Mouse (Mus musculus) thymus, postnatal 14 days (tissue): ENCODE measurements at regions not wholly inside any gene's neighbourhood (a gene's known extent, or its start where the extent isn't known, plus 50 kb on each side); places are given as distances from the start of the nearest gene placed in this dataset.

Experiments
- DNase-seq: peaks from one replicate; pipeline ENCODE4 v3.0.0; 2021

- DNase-seq, result no peak
Observed at GRCm38 (mm10) chr17:88174242-88174679, 109.2 kb upstream of the Fbxo11 start.

GRCm38 (mm10) chr17:88175951-88176623 lies 111.0 kb upstream of the Fbxo11 start:
- DNase-seq, result no peak

DNA sequence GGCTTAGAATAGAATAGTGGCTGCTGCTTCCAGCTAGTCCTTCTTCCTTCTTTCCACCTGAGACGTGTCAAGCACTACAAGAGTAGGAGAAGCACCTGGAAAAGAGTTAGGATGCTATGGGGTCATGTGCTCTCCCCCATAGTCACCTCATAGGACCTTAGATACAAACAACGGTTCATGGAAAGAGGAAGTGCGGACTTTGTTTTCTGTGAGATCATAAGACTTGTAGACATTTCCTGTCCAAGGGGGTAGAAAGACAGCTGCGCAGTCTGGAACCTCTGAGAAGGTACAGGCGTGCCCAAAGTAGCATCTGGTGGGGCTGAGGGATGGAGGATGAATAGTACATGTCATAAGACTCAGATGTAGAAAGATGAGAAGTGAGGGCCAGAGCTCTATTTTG lies 125.6 kb upstream of the Fbxo11 start:
- peak; percentile 27 for DNase-seq

DNA sequence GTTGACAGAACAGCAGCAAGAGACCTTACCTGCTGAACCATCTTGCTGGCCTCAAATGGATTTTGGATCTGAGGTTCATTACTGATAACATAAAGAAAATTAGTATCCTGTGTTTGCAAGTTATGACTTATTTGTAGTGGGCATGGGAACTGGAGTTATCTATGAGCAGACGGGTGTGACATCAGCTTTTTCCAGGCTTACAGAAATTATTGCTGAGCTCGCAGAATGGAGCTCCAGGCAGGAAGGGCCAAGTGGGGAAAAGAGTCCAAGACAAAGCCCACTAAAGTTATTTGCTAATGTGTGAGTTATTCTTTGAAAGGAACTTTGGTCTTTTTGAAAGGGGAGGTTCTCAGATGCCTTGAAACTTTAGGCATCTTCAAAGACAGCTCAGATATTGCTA lies 126.4 kb upstream of the Fbxo11 start:
- no peak for DNase-seq

DNA sequence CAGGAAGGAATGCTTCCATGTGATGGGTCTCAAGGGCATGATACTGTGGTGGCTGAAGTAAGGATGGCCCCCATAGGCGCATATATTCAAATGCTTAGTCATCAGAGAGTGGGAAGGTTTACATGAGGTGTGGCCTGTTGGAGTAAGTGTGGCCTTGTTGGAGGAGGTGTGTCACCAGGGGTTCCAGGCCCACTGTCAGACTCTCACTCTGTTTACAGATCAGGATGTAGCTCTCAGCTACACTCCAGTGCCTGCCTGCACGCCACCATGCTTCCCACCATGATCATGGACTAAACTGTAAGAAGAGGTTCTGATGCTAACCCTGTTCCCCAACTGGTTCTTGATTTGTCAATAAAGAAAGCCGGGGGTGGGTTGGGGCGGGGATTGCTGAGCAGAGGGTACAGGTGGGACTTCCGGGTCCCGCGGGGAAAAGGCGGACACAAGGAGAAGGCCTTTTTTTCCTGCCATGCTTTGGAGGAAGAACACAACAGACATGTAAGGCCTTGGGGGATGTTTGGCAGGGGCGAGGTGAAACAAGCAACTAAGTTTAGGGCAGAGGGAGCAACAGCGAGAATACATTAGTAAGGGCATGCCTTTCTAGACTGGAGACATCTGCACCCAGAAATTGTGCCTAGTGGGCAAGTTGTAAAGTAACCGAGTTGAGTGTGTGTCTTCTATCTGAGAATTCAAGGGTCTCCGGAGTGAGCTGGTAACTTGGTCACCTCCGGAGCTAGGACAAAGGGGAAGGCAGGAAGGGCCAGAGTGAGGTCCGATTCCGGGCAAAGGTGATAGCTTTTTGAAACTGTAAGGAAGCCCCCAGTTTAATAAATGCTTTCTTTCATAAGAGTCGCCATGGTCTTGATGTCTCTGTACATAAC lies 127.1 kb upstream of the Fbxo11 start:
- DNase-seq, result no peak

DNA sequence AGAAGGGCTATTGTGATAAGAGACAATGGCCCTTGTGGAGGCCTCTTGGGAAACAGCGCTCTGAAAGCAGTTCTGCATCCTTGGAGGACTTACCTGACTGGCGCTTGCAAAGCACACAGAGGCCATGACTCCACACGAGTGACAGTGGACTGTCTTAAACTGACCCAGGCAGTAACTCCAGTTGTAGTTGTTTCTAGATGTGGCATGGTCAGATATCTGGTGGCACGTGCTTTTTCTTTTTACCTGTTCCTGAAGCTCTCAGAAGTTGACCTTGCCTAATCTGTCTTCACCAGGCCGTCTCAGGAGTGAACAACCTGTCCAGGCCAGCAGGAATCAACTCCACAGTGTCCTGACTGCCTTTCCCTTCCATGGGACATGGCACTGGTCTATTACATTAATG lies 129.6 kb upstream of the Fbxo11 start:
- no peak for DNase-seq

DNA sequence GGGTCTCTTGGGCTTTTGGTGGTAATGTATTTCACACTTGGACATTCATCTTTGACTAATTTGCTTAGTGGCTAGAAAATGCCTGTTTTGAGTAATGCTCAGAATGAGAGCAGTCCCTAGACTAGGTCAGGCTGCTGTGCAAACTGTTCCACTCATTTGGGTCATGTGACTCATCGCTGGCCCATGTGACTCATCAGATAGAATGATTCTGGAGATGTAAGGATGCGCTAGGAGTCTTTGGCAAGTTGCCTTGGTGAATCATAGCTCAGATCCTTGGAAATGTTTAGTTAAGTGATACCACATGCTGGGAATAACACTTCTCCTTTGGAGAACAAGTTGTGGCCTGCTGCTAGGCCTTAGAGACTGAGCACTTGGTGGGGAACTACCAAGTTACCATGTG lies 130.2 kb upstream of the Fbxo11 start:
- no peak for DNase-seq

DNA sequence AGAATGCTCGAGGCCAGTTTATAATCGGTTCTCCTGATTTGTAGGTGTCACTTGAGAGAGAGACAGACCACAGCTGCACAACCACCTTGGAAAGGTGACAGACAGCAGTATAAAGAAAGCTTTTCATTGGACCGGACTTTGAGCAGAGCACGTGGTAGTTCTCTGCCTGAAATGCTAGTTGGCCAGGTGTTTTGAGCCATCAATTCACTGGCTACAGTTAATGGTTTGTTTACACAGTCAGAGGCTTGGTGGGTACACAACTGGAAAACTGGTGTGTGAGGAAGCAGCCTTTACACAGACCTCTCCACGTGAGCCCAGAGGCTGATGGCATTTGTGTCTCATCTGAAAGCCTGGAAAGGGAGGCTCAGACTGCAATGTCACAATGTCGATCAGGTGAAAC lies 130.8 kb upstream of the Fbxo11 start:
- DNase-seq, result no peak

DNA sequence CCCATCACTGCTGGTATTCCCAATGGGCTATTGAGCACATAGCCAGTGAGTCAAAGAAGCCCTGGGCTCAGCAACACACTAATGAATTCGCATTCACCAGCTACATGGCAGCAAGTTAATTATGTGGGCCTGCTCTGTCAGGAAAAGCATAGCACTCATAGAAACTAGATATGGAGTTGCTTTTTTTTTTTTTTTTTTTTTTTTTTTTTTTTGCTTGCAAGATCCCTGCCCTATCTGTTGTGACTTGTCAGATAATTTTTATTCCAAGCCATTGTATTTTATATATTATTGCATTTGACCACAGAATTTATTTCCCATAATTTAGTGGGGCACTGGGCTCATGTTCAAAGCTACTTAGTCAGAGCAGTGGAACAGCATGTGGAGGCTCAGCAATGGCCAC lies 131.2 kb upstream of the Fbxo11 start:
- DNase-seq, result no peak

GRCm38 (mm10) chr17:88197381-88197780 lies 132.3 kb upstream of the Fbxo11 start:
- no peak for DNase-seq

DNA sequence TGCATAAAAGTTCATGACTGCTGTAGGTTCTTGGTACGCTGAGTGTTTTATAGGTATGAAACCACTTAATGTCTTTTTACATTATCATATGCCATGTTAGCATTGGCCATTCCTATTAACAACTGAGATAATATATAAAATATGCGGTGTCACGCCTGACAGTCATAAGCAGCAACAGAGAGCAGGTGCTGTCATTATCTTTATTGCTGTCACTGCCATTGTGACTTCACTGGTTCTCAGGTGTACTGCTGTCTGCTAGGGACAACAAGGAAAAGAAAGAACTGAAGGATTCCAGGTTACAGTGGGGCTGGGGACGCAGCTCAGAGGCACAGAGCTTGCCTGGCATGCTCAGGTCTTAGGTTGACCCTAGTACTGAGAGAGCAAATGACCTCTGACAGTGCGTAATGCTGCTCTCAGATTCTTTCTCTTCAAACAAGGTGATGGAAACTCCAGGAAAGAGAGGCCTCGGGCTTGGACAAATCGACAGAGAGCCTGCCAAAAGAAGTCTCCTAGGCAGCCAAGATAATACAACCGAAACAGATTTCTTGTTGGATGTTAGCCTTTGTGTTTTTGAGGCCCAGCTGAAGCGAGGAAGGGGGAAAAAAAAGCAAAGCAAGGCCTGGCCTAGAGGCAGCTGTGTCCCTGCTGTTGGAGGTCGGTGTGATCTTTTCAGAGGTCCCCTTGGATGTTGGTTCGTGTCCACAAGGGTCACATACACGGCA lies 136.3 kb upstream of the Fbxo11 start:
- no peak for DNase-seq

DNA sequence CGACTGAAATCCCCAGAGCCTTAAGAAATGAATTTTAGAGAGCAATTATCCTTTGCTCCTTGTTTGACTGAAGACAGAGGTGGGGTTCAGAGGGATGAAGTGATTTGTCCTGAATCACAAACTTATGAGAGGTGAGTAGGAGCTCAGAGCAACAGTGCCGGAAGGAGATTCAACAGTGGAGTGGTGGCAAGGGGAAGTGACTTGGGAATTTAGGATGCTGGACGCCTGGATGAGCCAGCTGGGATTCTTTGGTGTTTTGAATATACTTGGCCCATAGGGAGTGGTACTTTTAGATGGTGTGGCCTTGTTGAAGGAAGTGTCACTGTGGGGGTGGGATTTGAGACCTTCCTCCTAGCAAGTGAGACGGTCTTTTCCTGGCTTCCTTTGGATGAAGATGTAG lies 137.1 kb upstream of the Fbxo11 start:
- no peak for DNase-seq

- DNase-seq, result no peak
Observed at GRCm38 (mm10) chr17:88209565-88209964, 144.5 kb upstream of the Fbxo11 start.

- DNase-seq, result no peak
Observed at GRCm38 (mm10) chr17:88212121-88212520, 147.0 kb upstream of the Fbxo11 start.

DNA sequence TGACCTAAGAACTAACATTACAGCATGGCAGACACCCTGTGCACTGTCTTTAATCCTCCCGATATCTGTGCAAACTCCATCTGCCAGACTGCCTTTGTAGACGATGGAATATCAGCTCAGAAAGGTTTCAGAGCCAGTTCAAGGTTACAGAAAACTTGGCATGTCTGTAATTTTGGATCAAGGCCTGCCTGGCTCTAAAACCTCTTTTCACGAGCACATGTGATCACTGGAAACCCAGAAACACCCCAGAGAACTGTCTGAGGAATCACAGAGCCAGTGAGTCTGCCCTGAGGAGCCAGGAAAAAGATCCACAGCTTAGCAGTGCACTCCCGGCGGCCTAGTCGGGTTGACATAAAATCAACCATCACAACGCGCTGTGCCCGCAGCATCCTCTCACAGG lies 149.7 kb upstream of the Fbxo11 start:
- no peak for DNase-seq

DNA sequence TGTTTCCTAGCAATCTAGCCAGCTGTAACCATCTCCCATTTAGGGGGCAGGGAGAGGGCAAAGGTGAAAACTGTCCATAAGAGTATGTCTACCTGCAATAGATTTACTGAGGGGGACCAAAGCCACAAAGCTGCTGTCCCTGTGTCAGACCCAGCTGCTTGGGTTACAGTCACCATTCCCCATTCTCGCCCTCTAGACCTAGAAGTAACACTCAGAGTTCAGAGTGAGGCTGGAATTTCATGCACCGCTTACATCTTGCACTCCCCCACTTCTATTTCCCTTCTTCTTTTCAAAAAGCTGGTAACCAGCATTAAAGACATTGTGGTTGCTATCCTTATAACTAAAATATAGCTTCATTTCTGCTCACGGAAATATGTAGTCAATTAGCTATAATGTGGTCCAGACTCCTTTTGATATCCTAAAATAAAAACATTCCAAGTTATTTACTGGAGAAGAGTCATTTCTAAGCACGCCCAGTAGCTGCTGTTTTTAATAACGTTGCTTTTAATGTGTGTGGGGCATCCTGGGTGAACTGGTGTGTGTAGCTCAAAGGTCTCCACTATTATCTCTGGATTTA lies 157.4 kb upstream of the Fbxo11 start:
- DNase-seq, result no peak

- DNase-seq, result no peak
Observed at GRCm38 (mm10) chr17:88240476-88240875, 175.4 kb upstream of the Fbxo11 start.

DNA sequence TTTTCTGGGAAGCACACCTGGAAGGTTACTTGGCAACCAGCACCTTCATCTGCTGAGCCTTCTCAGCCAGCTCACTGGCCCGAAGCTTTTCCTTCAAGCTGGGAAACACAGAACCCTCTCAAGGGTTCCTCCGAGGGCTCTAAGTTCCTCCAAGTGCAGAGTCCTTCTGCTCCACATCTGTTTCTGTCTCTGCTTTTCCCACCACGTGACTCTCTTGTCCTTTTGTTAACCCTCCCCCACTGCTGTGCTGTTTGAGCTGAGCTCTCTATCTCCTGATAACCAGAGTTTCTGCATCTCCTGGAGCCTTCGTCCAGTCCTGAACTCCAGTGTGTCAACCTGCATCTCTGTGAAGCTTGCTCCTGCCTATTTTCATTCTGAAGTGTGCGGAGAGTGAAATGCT lies 183.5 kb upstream of the Fbxo11 start:
- no peak for DNase-seq

GRCm38 (mm10) chr17:88251949-88252521 lies 186.9 kb upstream of the Fbxo11 start:
- DNase-seq, result peak; percentile 76

DNA sequence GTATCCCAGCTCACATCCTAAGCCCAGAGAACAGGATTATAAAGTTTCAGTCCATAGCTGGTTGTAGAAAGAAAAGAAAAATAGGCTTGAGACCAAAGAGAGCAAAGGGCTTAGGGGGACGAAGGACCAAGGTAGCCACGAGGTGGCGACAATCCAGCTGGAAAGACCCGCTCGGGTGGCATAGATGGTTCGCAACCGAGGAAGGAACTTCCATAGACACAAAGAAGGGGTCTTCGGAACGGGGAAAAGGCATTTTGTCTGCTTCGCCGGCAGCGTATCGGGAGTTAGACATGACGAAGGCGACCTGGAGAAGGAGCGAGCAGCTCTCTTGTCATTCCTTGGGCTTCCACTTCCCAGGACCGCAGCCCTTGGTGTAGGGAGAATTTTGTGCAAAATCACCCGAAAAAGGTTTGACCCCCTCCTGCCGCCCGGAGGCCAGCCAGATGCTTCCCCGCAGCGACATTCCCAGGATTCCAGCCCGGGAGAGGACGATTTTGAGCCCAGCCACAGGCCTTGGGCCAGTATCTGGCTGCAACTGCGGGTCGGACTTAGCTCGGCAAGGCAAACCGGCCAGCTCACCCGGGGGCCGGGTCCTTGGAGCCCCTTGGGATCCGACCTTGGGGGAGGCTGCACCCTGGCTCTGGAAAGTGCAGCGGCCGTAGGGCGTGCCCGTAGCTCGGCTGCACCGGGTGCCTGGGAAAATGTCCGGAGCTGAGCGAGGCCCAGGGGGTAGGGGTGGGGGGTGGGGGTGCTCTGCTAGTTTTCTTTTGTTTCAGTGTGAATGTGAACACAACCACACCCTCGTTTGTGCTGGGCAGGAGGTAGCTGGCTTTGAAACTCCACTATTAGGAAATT lies 184.5 kb upstream of the Foxn2 start:
- peak; percentile 86 for DNase-seq

- DNase-seq, result peak; percentile 23
Observed at GRCm38 (mm10) chr17:88256599-88257544, 183.6 kb upstream of the Foxn2 start.
